Mouse (Mus musculus) intestine, embryonic 15.5 days (tissue): ENCODE measurements at regions not wholly inside any gene's neighbourhood (a gene's known extent, or its start where the extent isn't known, plus 50 kb on each side); places are given as distances from the start of the nearest gene placed in this dataset.
A peak's percentile ranks its signal among the peaks of the same experiment; 100 is the strongest.

Source experiments
- ATAC-seq: fragments of 200-750 bp; cut with Nextera tagmentation; 2 replicates; pipeline ENCODE4 v1.8.0; 2017; ENCODE audit warnings: moderate TSS enrichment, moderate library complexity
- H3K27ac ChIP-seq: fragments of 300-500 bp; sonication (generic); 2 replicates; pipeline ENCODE4 v1.5.1; 2015; ENCODE audit warnings: mild to moderate bottlenecking, inconsistent platforms
- H3K27me3 ChIP-seq: fragments of 300-500 bp; sonication (generic); replicated peaks from 2 replicates; pipeline ENCODE4 v1.6.1; 2015; ENCODE audit warnings: inconsistent platforms
- H3K36me3 ChIP-seq: fragments of 300-500 bp; sonication (generic); 2 replicates; pipeline ENCODE4 v1.6.1; 2015; ENCODE audit warnings: inconsistent platforms
- H3K4me1 ChIP-seq: fragments of 300-500 bp; sonication (generic); replicated peaks from 2 replicates; pipeline ENCODE4 v1.6.1; 2015; ENCODE audit warnings: inconsistent platforms
- H3K4me2 ChIP-seq: fragments of 300-500 bp; sonication (generic); replicated peaks from 2 replicates; pipeline ENCODE4 v1.6.1; 2015; ENCODE audit warnings: mild to moderate bottlenecking, inconsistent platforms
- H3K4me3 ChIP-seq: fragments of 300-500 bp; sonication (generic); replicated peaks from 2 replicates; pipeline ENCODE4 v1.5.1; 2015; ENCODE audit warnings: inconsistent platforms
- H3K9ac ChIP-seq: fragments of 300-500 bp; sonication (generic); 2 replicates; pipeline ENCODE4 v1.6.1; 2015; ENCODE audit warnings: inconsistent platforms
- H3K9me3 ChIP-seq: fragments of 300-500 bp; sonication (generic); 2 replicates; pipeline ENCODE4 v1.6.1; 2016; ENCODE audit warnings: inconsistent platforms
- WGBS: fragments of 180-500 bp; shearing (Covaris S2); methylation state at CpG from one replicate; pipeline ENCODE4 v1.1.7; 2015; 5-methylcytosine and 5-hydroxymethylcytosine counted together

DNA sequence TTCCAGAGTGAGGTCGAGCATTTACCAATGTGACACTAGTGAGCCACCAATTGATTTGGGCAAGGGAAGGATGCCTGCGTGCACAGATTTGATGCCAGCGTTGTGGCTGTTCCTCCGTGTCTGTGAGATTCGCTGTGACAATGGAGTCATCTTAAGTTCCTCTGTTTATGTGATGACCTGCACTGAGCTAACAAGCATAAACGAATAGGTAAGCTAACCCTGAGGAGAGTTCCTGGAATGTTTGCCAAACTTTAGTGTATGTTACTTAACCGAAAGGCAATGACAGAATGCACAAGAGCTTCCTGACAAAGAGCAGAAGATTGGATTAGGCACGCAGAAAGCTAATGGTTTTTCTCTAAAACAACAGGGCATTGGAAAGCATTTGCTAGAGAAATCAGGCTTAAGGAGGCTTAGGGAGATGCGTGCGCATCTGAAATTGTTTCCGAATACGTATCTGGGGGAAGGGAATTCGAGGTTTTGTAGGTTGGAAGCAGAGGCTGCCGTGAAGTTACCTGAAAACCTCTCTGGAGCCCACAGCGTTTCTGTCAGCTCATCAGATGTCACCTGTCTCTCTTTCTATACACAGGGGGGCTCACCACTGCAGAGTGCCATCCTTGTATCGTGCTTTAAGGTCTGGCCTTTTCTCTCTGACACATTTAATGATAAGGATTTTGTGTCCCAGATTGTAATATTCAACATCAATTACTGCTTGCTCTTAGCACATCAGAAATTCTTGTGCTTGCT is 191.9 kb upstream of the Dkk2 start:
- H3K27ac ChIP-seq: no peak overlapping the region
- 44% methylated on average over 16 of the region's 16 CpGs for whole genome bisulfite sequencing
- no peaks in the 10 kb centered on the region for H3K27me3 ChIP-seq

DNA sequence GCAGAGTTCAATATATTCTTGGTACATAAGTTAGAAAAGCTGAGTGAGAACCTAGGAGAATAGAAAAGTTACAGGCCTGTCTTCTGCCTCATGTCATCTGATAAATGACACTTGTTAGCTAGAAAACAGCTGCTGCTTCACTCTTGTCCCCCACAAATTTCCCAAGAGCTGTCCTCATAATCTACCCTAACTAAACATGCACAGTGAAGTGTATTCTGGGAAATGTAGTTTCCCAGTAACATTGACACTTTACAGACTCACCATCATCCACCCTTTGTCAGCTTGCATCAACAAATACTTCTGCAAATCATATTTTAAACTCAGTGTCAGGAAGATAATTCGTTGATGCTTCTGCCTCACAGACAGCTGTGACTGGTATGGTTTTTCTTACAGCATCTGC is 190.0 kb upstream of the Dkk2 start:
- H3K27me3 ChIP-seq: no peaks in the 10 kb centered on the region
- H3K27ac ChIP-seq: no peak overlapping the region
- no peaks in the 10 kb centered on the region for H3K4me1 ChIP-seq
- WGBS: 44% methylated on average over 1 of the region's 1 CpGs
- H3K36me3 ChIP-seq: no peaks in the 10 kb centered on the region
- H3K4me2 ChIP-seq: no peak overlapping the region
- H3K9me3 ChIP-seq: no peaks in the 10 kb centered on the region
- no peak for ATAC-seq
- H3K9ac ChIP-seq: no peak overlapping the region
- H3K4me3 ChIP-seq: no peak overlapping the region

More for the DNA sequence above, 191.9 kb upstream of the Dkk2 start:
- no peak overlapping the region for H3K4me3 ChIP-seq
- no peaks in the 10 kb centered on the region for H3K9me3 ChIP-seq
- H3K4me1 ChIP-seq: no peaks in the 10 kb centered on the region
- no peak overlapping the region for H3K9ac ChIP-seq
- H3K36me3 ChIP-seq: no peaks in the 10 kb centered on the region
- ATAC-seq: no peak
- H3K4me2 ChIP-seq: no peak overlapping the region

- Histone ChIP-seq H3K9ac (no peak overlapping the region), H3K4me1 (no peaks in the 10 kb centered on the region), H3K4me2 (no peak overlapping the region), H3K9me3 (no peaks in the 10 kb centered on the region), H3K36me3 (no peaks in the 10 kb centered on the region), H3K4me3 (no peak overlapping the region), H3K27me3 (no peaks in the 10 kb centered on the region), H3K27ac (no peak overlapping the region)
- WGBS: 77% methylated on average over 6 of the region's 6 CpGs
- ATAC-seq: no peak
Measured at GRCm38 (mm10) chr3:131913534-131913933, 171.6 kb upstream of the Dkk2 start.

DNA sequence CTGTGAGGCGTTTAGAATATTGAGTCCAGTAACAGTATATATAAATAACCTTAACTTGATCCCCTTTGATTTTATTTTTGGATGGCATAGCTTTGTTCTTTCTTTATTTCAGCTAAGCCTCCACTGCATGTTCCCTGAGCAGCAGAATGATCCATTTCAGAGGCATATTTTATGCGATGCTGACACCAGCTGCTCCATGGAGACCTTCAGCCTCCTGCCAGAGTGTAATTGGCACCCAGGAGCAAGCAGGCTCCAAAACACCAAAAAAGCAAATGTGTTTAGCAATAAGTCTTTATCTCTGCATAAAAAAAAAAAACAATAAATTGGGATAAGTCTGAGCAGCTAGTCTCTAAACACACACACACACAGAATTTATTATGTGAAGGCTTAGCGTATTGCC is 170.7 kb upstream of the Dkk2 start:
- H3K36me3 ChIP-seq: no peaks in the 10 kb centered on the region
- no peak for ATAC-seq
- no peaks in the 10 kb centered on the region for H3K9me3 ChIP-seq
- H3K4me3 ChIP-seq: no peak overlapping the region
- 82% methylated on average over 3 of the region's 3 CpGs for WGBS
- no peak overlapping the region for H3K9ac ChIP-seq
- H3K4me1 ChIP-seq: no peaks in the 10 kb centered on the region
- no peaks in the 10 kb centered on the region for H3K27me3 ChIP-seq
- H3K27ac ChIP-seq: no peak overlapping the region
- no peak overlapping the region for H3K4me2 ChIP-seq

GRCm38 (mm10) chr3:131914997-131915396 is 170.1 kb upstream of the Dkk2 start:
- no peaks in the 10 kb centered on the region for H3K36me3 ChIP-seq
- ATAC-seq: no peak
- no peak overlapping the region for H3K4me2 ChIP-seq
- no peaks in the 10 kb centered on the region for H3K9me3 ChIP-seq
- H3K27ac ChIP-seq: no peak overlapping the region
- H3K4me3 ChIP-seq: no peak overlapping the region
- WGBS: 73% methylated on average over 7 of the region's 7 CpGs
- H3K4me1 ChIP-seq: no peaks in the 10 kb centered on the region
- no peak overlapping the region for H3K9ac ChIP-seq
- H3K27me3 ChIP-seq: no peaks in the 10 kb centered on the region

GRCm38 (mm10) chr3:131917734-131918534 is 167.2 kb upstream of the Dkk2 start:
- H3K36me3 ChIP-seq: no peaks in the 10 kb centered on the region
- no peak overlapping the region for H3K9ac ChIP-seq
- no peak for ATAC-seq
- H3K27ac ChIP-seq: no peak overlapping the region
- no peaks in the 10 kb centered on the region for H3K4me1 ChIP-seq
- no peak overlapping the region for H3K4me3 ChIP-seq
- WGBS: 86% methylated on average over 13 of the region's 13 CpGs
- no peak overlapping the region for H3K4me2 ChIP-seq
- no peaks in the 10 kb centered on the region for H3K9me3 ChIP-seq
- H3K27me3 ChIP-seq: no peaks in the 10 kb centered on the region

- Histone ChIP-seq H3K27ac (no peak overlapping the region), H3K36me3 (no peaks in the 10 kb centered on the region), H3K4me1 (no peaks in the 10 kb centered on the region), H3K9me3 (no peaks in the 10 kb centered on the region), H3K4me3 (no peak overlapping the region), H3K9ac (no peak overlapping the region), H3K4me2 (no peak overlapping the region), H3K27me3 (no peaks in the 10 kb centered on the region)
- WGBS: 70% methylated on average over 12 of the region's 12 CpGs
- no peak for ATAC-seq
Measured at GRCm38 (mm10) chr3:131919476-131919875, 165.6 kb upstream of the Dkk2 start.

DNA sequence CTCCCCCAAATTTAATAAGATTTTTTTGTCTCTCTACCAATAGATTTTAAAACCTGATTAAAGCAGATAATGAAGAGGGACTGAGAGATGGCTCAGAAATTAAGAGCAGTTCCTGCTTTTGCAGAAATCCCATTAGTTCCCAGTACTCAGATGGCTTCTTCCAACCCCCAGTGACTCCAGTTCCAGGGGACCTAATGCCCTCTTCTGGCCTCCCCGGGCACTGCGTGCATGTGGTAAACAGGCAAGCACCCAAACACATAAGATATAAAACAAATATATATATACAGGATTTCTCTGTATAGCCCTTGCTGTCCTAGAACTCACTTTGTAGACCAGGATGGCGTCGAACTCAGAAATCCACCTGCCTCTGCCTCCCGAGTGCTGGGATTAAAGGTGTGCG is 163.9 kb upstream of the Dkk2 start:
- 87% methylated on average over 6 of the region's 6 CpGs for WGBS
- H3K27ac ChIP-seq: no peak overlapping the region
- no peaks in the 10 kb centered on the region for H3K27me3 ChIP-seq
- H3K4me1 ChIP-seq: no peaks in the 10 kb centered on the region
- H3K36me3 ChIP-seq: no peaks in the 10 kb centered on the region
- no peak overlapping the region for H3K4me2 ChIP-seq
- H3K9ac ChIP-seq: no peak overlapping the region
- no peaks in the 10 kb centered on the region for H3K9me3 ChIP-seq
- no peak for ATAC-seq
- no peak overlapping the region for H3K4me3 ChIP-seq

DNA sequence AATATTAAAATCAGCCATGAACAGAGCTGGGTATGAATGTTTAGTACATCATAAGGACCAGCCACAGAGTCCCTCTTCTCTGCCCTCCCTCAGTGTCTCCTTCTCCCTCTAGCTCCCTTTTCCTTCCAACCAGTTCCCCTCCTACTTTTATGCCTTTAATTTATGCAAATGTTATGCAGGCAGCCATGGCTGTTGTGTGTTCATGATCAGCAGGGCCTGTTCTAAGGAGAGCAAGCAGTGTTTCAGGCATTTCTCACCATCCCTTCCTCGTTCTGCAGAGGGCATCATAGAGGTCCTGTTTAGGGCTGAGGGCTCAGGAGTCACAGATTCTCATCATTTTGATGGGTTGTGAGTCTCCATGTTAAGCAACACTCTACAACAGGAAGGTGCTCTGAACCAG is 162.4 kb upstream of the Dkk2 start:
- WGBS: 61% methylated on average over 1 of the region's 1 CpGs
- ATAC-seq: no peak

GRCm38 (mm10) chr3:131940896-131941295 is 144.2 kb upstream of the Dkk2 start:
- WGBS: 82% methylated on average over 7 of the region's 7 CpGs
- no peak for ATAC-seq

More for the DNA sequence above, 162.4 kb upstream of the Dkk2 start:
- Histone ChIP-seq H3K9me3 (no peaks in the 10 kb centered on the region), H3K27me3 (no peaks in the 10 kb centered on the region), H3K4me2 (no peak overlapping the region), H3K36me3 (no peaks in the 10 kb centered on the region), H3K27ac (no peak overlapping the region), H3K9ac (no peak overlapping the region), H3K4me1 (no peaks in the 10 kb centered on the region), H3K4me3 (no peak overlapping the region)

GRCm38 (mm10) chr3:131941961-131942753 is 142.9 kb upstream of the Dkk2 start:
- no peaks in the 10 kb centered on the region for H3K27me3 ChIP-seq
- H3K4me2 ChIP-seq: peak overlapping the region; percentile 45
- no peaks in the 10 kb centered on the region for H3K9me3 ChIP-seq
- no peaks in the 10 kb centered on the region for H3K36me3 ChIP-seq
- no peak overlapping the region for H3K4me3 ChIP-seq
- H3K9ac ChIP-seq: no peak overlapping the region
- 0 out of 2 replicates have a peak overlapping the region, but pooled peaks have one; percentile 2 for H3K27ac ChIP-seq
- 27% methylated on average over 24 of the region's 24 CpGs for WGBS
- ATAC-seq: peak; percentile 76
- peaks cover 6% of the 10 kb centered on the region; the same call in 1 of the 2 replicates for H3K4me1 ChIP-seq

More at GRCm38 (mm10) chr3:131940896-131941295, 144.2 kb upstream of the Dkk2 start:
- Histone ChIP-seq H3K4me3 (no peak overlapping the region), H3K27ac (no peak overlapping the region), H3K4me1 (peaks cover 6% of the 10 kb centered on the region; the same call in 1 of the 2 replicates), H3K9me3 (no peaks in the 10 kb centered on the region), H3K27me3 (no peaks in the 10 kb centered on the region), H3K9ac (no peak overlapping the region), H3K4me2 (no peak overlapping the region), H3K36me3 (no peaks in the 10 kb centered on the region)

DNA sequence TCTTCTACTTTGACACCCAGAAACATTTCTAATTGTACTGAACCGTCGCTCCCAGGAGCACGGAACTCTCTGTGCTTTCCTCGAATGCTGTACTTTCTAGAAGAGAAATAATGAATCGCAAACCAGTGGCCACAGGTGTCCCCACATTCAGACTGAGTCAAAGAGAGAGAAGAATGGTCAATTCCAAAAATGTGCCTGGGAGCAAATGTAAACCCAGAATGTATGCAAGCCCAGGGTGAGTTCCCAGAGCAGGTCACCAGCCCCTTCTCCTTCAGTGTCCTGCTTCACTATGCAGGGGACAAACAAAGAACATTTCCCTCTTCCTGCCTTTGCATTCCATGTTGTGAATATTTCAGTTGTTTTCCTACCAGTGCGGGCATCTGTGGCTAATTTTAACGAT is 141.7 kb upstream of the Dkk2 start:
- Histone ChIP-seq H3K9me3 (no peaks in the 10 kb centered on the region), H3K27ac (no peak overlapping the region), H3K4me3 (no peak overlapping the region), H3K36me3 (no peaks in the 10 kb centered on the region), H3K27me3 (no peaks in the 10 kb centered on the region), H3K9ac (no peak overlapping the region), H3K4me2 (no peak overlapping the region), H3K4me1 (peaks cover 6% of the 10 kb centered on the region; the same call in 1 of the 2 replicates)
- ATAC-seq: no peak
- 83% methylated on average over 7 of the region's 7 CpGs for WGBS
